9 mouse cellular contexts compared by ENCODE assay signal in genomic region chr11:69795983-69796435, GRCm38 (mm10). TPM values are rescaled to one million over a fixed set of nuclear protein-coding genes. Genes with fewer than 3 reads are reported as not detected.
A peak's percentile ranks its signal among the peaks of the same experiment; 100 is the strongest.
DNase-seq lines count a peak whose midpoint lies in the region; ATAC-seq and TF ChIP-seq lines count a peak whose summit lies in the region.
"Had no signal": no experiment of that assay in that cellular context is flagged by ENCODE, and none has a peak within 500 bp of the region (broad histone marks: within the 10 kb centered on the region; RNA-seq: fewer than 3 reads in every experiment).

No protein-coding gene starts in this region.

- H3K36me3 ChIP-seq in heart, embryonic 12.5 days, result no peaks in the 10 kb centered on the region
- peaks cover 0 to 6% of the 10 kb centered on the region in 2 experiments for H3K36me3 ChIP-seq in CH12.LX (replicated peaks in 1 of 2; ENCODE audit: control insufficient read depth in 1 of 2, insufficient read depth in 1 of 2, low read length in 1 of 2)
- no peaks in the 10 kb centered on the region for H3K36me3 ChIP-seq in forebrain, embryonic 13.5 days (ENCODE audit: poor library complexity, severe bottlenecking)
- no peaks in the 10 kb centered on the region for H3K36me3 ChIP-seq in liver, embryonic 15.5 days (replicated peaks)

- H3K79me2 ChIP-seq in CH12.LX (replicated peaks; ENCODE audit: control insufficient read depth, extremely low read depth, insufficient read depth, poor library complexity, severe bottlenecking), result no peaks in the 10 kb centered on the region

- WGBS in heart, embryonic 12.5 days, result 4% methylated on average over 13 of the region's 13 CpGs
- WGBS in forebrain, embryonic 13.5 days, result 4% methylated on average over 13 of the region's 13 CpGs
- WGBS in liver, embryonic 15.5 days (ENCODE audit: insufficient replicate concordance), result 4% methylated on average over 13 of the region's 13 CpGs

- no peak for DNase-seq in heart, adult 9 months (ENCODE audit: low spot score in 2 of 2)
- DNase-seq in CH12.LX (ENCODE audit: extremely low read depth), result no peak
- no peak for DNase-seq in frontal cortex, postnatal 10 days (ENCODE audit: low spot score in 2 of 2)
- no peak for DNase-seq in left cerebral cortex, postnatal 36 days (ENCODE audit: low spot score in 2 of 2)

- in situ Hi-C loops in CH12.LX (cut with MboI; ENCODE audit: low pct_ligation_motif_present, low pct_unique_long_range_greater_than_20kb, low sequenced_read_pairs), result no loop called here

- peaks cover 23% of the 10 kb centered on the region for H3K4me1 ChIP-seq in heart, embryonic 12.5 days (replicated peaks)
- peaks cover 9 to 50% of the 10 kb centered on the region in 2 experiments for H3K4me1 ChIP-seq in CH12.LX (ENCODE audit: control insufficient read depth in 1 of 2, insufficient read depth in 2 of 2)
- peaks cover 34% of the 10 kb centered on the region for H3K4me1 ChIP-seq in forebrain, embryonic 13.5 days
- H3K4me1 ChIP-seq in liver, embryonic 15.5 days (replicated peaks), result peaks cover 25% of the 10 kb centered on the region

- no peak for TF ChIP-seq RAD21 in CH12.LX (IDR thresholded peaks at IDR 0.05; ENCODE audit: low read depth, low read length)

- peaks cover 39% of the 10 kb centered on the region for H3K27me3 ChIP-seq in heart, embryonic 12.5 days (replicated peaks)
- H3K27me3 ChIP-seq in CH12.LX (replicated peaks), result peaks cover 7% of the 10 kb centered on the region
- peaks cover 35% of the 10 kb centered on the region for H3K27me3 ChIP-seq in forebrain, embryonic 13.5 days
- H3K27me3 ChIP-seq in liver, embryonic 15.5 days, result peaks cover 85% of the 10 kb centered on the region

- dilution Hi-C loops in CH12.LX (cut with MboI; ENCODE audit: extremely low pct_ligation_motif_present, extremely low pct_unique_long_range_greater_than_20kb, low sequenced_read_pairs), result no loop called here

- H3K9me3 ChIP-seq in heart, embryonic 12.5 days (replicated peaks), result no peaks in the 10 kb centered on the region
- peaks cover 9% of the 10 kb centered on the region for H3K9me3 ChIP-seq in CH12.LX (replicated peaks; ENCODE audit: low read length)
- no peaks in the 10 kb centered on the region for H3K9me3 ChIP-seq in forebrain, embryonic 13.5 days (replicated peaks)
- no peaks in the 10 kb centered on the region for H3K9me3 ChIP-seq in liver, embryonic 15.5 days (replicated peaks)

- H3K27ac ChIP-seq in heart, embryonic 12.5 days (ENCODE audit: poor library complexity, severe bottlenecking), result no peak overlapping the region
- no peak overlapping the region for H3K27ac ChIP-seq in CH12.LX (ENCODE audit: insufficient read depth, low read depth)
- H3K27ac ChIP-seq in forebrain, embryonic 13.5 days, result no peak overlapping the region
- H3K27ac ChIP-seq in liver, embryonic 15.5 days (replicated peaks), result no peak overlapping the region; the same call in 1 of the 2 replicates

- TF ChIP-seq CTCF in CH12.LX (conservative IDR thresholded peaks at IDR 0.05 in 1 of 2, IDR thresholded peaks at IDR 0.05 in 1 of 2; ENCODE audit: low read depth in 2 of 2, low read length in 2 of 2), result no peak

- no peak for TF ChIP-seq EP300 in CH12.LX (IDR thresholded peaks at IDR 0.05; ENCODE audit: low read length)

- peak overlapping the region; percentile 54 for H3K4me3 ChIP-seq in heart, embryonic 12.5 days
- peak overlapping the region; percentile 59 to 67 (median 61) for H3K4me3 ChIP-seq in CH12.LX (replicated peaks in 1 of 3; ENCODE audit: low read depth in 2 of 3, low read length in 2 of 3, poor library complexity in 1 of 3)
- peak overlapping the region; percentile 42 for H3K4me3 ChIP-seq in forebrain, embryonic 13.5 days
- H3K4me3 ChIP-seq in liver, embryonic 15.5 days (replicated peaks), result peak overlapping the region; percentile 58

- no peak for TF ChIP-seq POLR2A in CH12.LX (IDR thresholded peaks at IDR 0.05; ENCODE audit: low read depth, low read length)

- H3K9ac ChIP-seq in heart, embryonic 12.5 days, result peak overlapping the region; percentile 63
- peak overlapping the region; percentile 66; the same call in 1 of the 2 replicates for H3K9ac ChIP-seq in CH12.LX (ENCODE audit: insufficient read depth, low read depth)
- H3K9ac ChIP-seq in forebrain, embryonic 13.5 days, result peak overlapping the region; percentile 53; the same call in 1 of the 2 replicates
- peak overlapping the region; percentile 54 for H3K9ac ChIP-seq in liver, embryonic 15.5 days

- no peak for ATAC-seq in heart, embryonic 12.5 days (ENCODE audit: insufficient number of reproducible peaks, low FRiP score)
- ATAC-seq in forebrain, embryonic 13.5 days, result no peak
- no peak for ATAC-seq in liver, embryonic 15.5 days (ENCODE audit: insufficient read depth)
- ATAC-seq in frontal cortex, adult (ENCODE audit: low TSS enrichment), result no peak

- intact Hi-C loops in left cerebral cortex, postnatal 36 days (cut with DNase I), result no loop called here

- H3K4me2 ChIP-seq in heart, embryonic 12.5 days, result peak overlapping the region; percentile 94
- H3K4me2 ChIP-seq in CH12.LX (ENCODE audit: insufficient read depth, low read depth, poor library complexity, severe bottlenecking), result peak overlapping the region; percentile 58
- H3K4me2 ChIP-seq in forebrain, embryonic 13.5 days, result peak overlapping the region; percentile 73
- peak overlapping the region; percentile 94 for H3K4me2 ChIP-seq in liver, embryonic 15.5 days

TF ChIP-seq in CH12.LX, 34 proteins besides CTCF, POLR2A, EP300 and RAD21:
- 0 out of 2 replicates have a peak, but pooled peaks have one; percentile 39 for TF ChIP-seq RCOR1 (conservative IDR thresholded peaks at IDR 0.05; ENCODE audit: low read depth, low read length)
- TF ChIP-seq NRF1 (IDR thresholded peaks at IDR 0.05; ENCODE audit: low read depth, low read length), result 0 out of 2 replicates have a peak, but pooled peaks have one; percentile 2
- TF ChIP-seq MAZ (IDR thresholded peaks at IDR 0.05; ENCODE audit: low read depth, low read length), result 0 out of 2 replicates have a peak, but pooled peaks have one; percentile 11
- TF ChIP-seq PAX5 (IDR thresholded peaks at IDR 0.05; ENCODE audit: low read length), result no peak
- TF ChIP-seq KAT2A (IDR thresholded peaks at IDR 0.05; ENCODE audit: insufficient replicate concordance, low read length), result 0 out of 2 replicates have a peak, but pooled peaks have one; percentile 10
- no peak for TF ChIP-seq USF2 (conservative IDR thresholded peaks at IDR 0.05; ENCODE audit: low read depth, low read length)

RNA-seq across cellular contexts. Expression of gene Chrnb1, which starts 0.3 kb away (rescaled TPM):
- 5.6 and 7.7 TPM in 2 replicates for polyA plus RNA-seq in heart, embryonic 12.5 days (2016; fragmentation: Nextera tagmentation; extraction: Ambion mirVana)
- total RNA-seq in CH12.LX (2012; rRNA removed) (2.1 and 2.2 TPM in 2 replicates), CH12.LX (2014; rRNA removed) (1.9 TPM in 2 replicates)
- 5.9 and 6.6 TPM in 2 replicates for polyA plus RNA-seq in CH12.LX (2012; ENCODE audit: insufficient read length, low read depth)
- polyA plus RNA-seq in forebrain, embryonic 13.5 days (2015; fragmentation: Nextera tagmentation; extraction: Ambion mirVana), result 1.5 TPM in 2 replicates
- 0.84 and 1.3 TPM in 2 replicates for polyA plus RNA-seq in liver, embryonic 15.5 days (2015; fragmentation: Nextera tagmentation; extraction: Ambion mirVana)
- total RNA-seq in left cerebral cortex, postnatal 36 days (2021), result under 1 TPM; 0.66 to 0.81 TPM

RNA-seq across cellular contexts. Expression of gene Fgf11, which starts 5.6 kb away (rescaled TPM):
- 2.3 and 2.4 TPM in 2 replicates for polyA plus RNA-seq in heart, embryonic 12.5 days (2016; fragmentation: Nextera tagmentation; extraction: Ambion mirVana)
- total RNA-seq in CH12.LX (2012; rRNA removed) (0.92 and 0.93 TPM in 2 replicates), CH12.LX (2014; rRNA removed) (1.6 and 1.8 TPM in 2 replicates)
- 3.7 and 3.9 TPM in 2 replicates for polyA plus RNA-seq in CH12.LX (2012; ENCODE audit: insufficient read length, low read depth)
- 3.3 and 3.8 TPM in 2 replicates for polyA plus RNA-seq in forebrain, embryonic 13.5 days (2015; fragmentation: Nextera tagmentation; extraction: Ambion mirVana)
- polyA plus RNA-seq in liver, embryonic 15.5 days (2015; fragmentation: Nextera tagmentation; extraction: Ambion mirVana), result 0.16 and 0.18 TPM in 2 replicates
- total RNA-seq in left cerebral cortex, postnatal 36 days (2021), result 10 to 100 TPM; 14.1 to 18.7 TPM

RNA-seq across cellular contexts. Expression of gene Tmem102, which starts 9.4 kb away (rescaled TPM):
- 1.5 and 1.6 TPM in 2 replicates for polyA plus RNA-seq in heart, embryonic 12.5 days (2016; fragmentation: Nextera tagmentation; extraction: Ambion mirVana)
- total RNA-seq in CH12.LX (2012; rRNA removed), result 0.08 TPM in 2 replicates
- total RNA-seq in CH12.LX (2014; rRNA removed), result not detected in 2 replicates
- 0.16 TPM in 1 of 2 replicates, not detected in the other for polyA plus RNA-seq in CH12.LX (2012; ENCODE audit: insufficient read length, low read depth)
- 0.39 and 1.00 TPM in 2 replicates for polyA plus RNA-seq in forebrain, embryonic 13.5 days (2015; fragmentation: Nextera tagmentation; extraction: Ambion mirVana)
- polyA plus RNA-seq in liver, embryonic 15.5 days (2015; fragmentation: Nextera tagmentation; extraction: Ambion mirVana), result 0.69 and 0.94 TPM in 2 replicates
- not detected for total RNA-seq in left cerebral cortex, postnatal 36 days (2021)
- total RNA-seq: gastrocnemius, postnatal 4 days had no signal

RNA-seq across cellular contexts. Expression of gene Gm39566, which starts 19.1 kb away (rescaled TPM):
- polyA plus RNA-seq in heart, embryonic 12.5 days (2016; fragmentation: Nextera tagmentation; extraction: Ambion mirVana), result not detected in 2 replicates
- total RNA-seq in CH12.LX (2012; rRNA removed) (not detected in 2 replicates), CH12.LX (2014; rRNA removed) (not detected in 2 replicates)
- not detected in 2 replicates for polyA plus RNA-seq in CH12.LX (2012; ENCODE audit: insufficient read length, low read depth)
- polyA plus RNA-seq in forebrain, embryonic 13.5 days (2015; fragmentation: Nextera tagmentation; extraction: Ambion mirVana), result not detected in 2 replicates
- polyA plus RNA-seq in liver, embryonic 15.5 days (2015; fragmentation: Nextera tagmentation; extraction: Ambion mirVana), result not detected in 2 replicates
- not detected for total RNA-seq in left cerebral cortex, postnatal 36 days (2021)
- total RNA-seq: gastrocnemius, postnatal 4 days had no signal

RNA-seq across cellular contexts. Expression of gene Spem2, which starts 22.3 kb away (rescaled TPM):
- polyA plus RNA-seq in heart, embryonic 12.5 days (2016; fragmentation: Nextera tagmentation; extraction: Ambion mirVana), result not detected in 2 replicates
- not detected in 2 replicates for total RNA-seq in CH12.LX (2012; rRNA removed)
- not detected in 2 replicates for total RNA-seq in CH12.LX (2014; rRNA removed)
- not detected in 2 replicates for polyA plus RNA-seq in CH12.LX (2012; ENCODE audit: insufficient read length, low read depth)
- not detected in 2 replicates for polyA plus RNA-seq in forebrain, embryonic 13.5 days (2015; fragmentation: Nextera tagmentation; extraction: Ambion mirVana)
- not detected in 2 replicates for polyA plus RNA-seq in liver, embryonic 15.5 days (2015; fragmentation: Nextera tagmentation; extraction: Ambion mirVana)
- total RNA-seq in left cerebral cortex, postnatal 36 days (2021), result not detected
- total RNA-seq: gastrocnemius, postnatal 4 days had no signal
